Mouse (Mus musculus) brain, embryonic 14.5 days (tissue): Measurements from ENCODE around the gene Uckl1. TPM values are rescaled to one million over a fixed set of nuclear protein-coding genes. Genes with fewer than 3 reads are reported as not detected.

Experiments used
- DNase-seq: peaks from one replicate; pipeline ENCODE4 v3.0.0-alpha.2; 2011; ENCODE audit warnings: low read depth
- CTCF ChIP-seq: fragments of 200-500 bp; IDR thresholded peaks from 2 replicates; pipeline ENCODE4 v1.5.1; 2012; ENCODE audit warnings: inconsistent platforms, mild to moderate bottlenecking, moderate library complexity, borderline replicate concordance; ENCODE audit not compliant: insufficient read depth, insufficient read length; ENCODE audit errors: extremely low read depth
- POLR2A ChIP-seq: fragments of 200-500 bp; IDR thresholded peaks from 2 replicates; pipeline ENCODE4 v1.6.1; 2012; ENCODE audit warnings: mild to moderate bottlenecking, inconsistent platforms, borderline replicate concordance; ENCODE audit not compliant: poor library complexity, insufficient read depth, insufficient read length, severe bottlenecking; ENCODE audit errors: extremely low read depth
- polyA plus RNA-seq: library from polyadenylated mRNA; depleted of rRNA; stranded (reverse); fragments of >200 nt; gene quantifications from 2 replicates; pipeline ENCODE4 v1.2.3, GENCODE M21; 2012

The Uckl1 gene
- polyA plus RNA-seq, 1 experiment, result 125 TPM

DNA sequence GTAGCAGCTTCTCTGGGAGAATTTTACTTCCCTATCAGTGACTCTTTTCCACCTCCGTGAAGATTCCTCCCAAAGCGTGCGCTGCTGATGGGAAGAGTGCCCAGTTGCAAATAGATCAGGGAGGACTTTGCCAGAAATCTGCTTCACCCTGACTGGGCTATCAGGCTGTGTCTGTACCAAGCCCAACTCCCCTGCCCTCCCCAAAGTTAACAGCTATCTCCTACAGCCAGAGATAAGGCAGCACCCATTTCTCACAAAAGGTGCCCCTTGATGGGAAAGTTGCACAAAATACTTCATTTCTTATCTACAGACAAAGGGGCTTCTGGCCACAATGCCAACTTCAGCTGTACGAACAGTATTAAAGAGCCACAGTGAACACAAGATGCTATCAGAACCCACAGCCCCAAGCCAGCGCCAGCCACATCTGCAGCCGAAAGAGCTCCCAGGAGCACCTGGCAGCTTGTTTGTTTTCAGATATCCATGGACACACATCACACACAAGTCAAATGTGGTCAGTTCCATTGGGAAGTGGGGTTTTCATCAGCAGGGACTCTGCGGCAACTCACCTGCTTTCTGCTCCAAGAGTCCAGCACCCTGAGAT is 6.6 kb downstream of the Uckl1 start:
- DNase-seq, result no peak
- TF ChIP-seq CTCF (no peak), POLR2A (no peak)

DNA sequence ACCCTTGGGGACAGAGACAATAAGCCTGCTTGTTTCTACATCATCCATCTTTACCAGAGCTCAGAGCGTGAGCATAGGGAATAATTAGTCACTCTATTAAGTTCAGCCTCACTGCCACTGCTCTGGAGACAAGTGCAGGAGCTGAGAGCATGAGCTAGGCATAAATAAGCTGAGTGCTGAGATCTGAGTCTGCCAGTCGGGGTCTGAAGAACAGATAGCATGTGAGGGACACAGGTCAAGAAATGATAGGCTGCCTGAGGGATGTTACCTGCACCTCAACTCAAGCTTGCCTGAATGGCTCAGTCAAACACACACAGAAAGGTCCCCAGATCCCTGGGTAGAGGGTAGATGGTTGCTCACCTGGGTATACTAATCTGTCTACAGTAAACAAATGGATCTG is 7.6 kb downstream of the Uckl1 start:
- no peak for TF ChIP-seq CTCF
- no peak for TF ChIP-seq POLR2A
- no peak for DNase-seq

DNA sequence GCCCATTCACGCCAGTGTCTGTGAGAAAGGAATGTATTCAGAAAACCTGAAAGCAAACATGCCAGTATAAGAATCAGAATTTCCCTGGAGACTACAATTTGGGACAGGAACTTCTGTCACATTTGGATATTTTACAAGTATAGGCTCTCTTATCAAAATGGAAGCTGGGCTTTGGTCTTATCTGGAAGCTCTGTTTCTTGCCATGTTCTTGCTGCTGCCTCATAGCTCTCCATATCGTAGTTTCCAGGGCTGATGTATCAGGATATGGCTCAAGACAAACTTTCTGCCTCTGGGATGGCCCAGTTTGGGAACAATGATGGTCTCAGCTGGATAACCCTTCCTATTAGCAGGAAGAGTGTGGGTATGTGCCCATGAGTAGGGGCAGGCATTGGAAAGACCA is 8.1 kb downstream of the Uckl1 start:
- TF ChIP-seq CTCF (no peak), POLR2A (no peak)
- DNase-seq, result no peak

DNA sequence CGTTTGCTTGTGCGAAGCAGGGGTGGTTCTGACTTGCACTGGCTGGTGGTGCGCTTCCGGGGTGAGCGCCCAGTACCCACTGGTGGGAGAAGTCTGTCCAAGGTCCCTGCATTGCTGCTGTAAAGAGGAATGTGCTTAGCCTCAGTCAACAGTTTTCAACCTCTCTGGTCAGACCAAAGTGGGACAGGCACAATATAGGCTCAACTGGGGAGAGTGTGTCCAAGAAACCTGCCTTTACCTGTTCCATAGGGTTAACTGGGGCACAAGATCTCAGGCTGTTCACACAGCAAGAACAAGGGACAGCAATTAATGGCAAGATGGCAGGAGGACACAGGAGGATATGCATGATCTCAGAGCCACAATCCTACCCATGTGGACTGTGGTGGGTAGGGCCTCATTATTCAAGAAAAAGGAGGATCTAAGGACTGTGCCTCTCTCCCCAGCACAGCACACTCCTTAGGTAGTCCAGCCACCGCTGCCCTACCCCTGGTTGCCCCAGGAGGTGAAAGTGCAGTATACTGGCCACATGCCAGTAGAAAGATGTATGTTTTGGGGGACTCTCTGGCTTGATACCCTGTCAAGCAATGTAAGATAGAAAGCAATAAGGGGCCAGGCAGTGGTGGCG is 9.7 kb downstream of the Uckl1 start:
- TF ChIP-seq CTCF, result no peak
- no peak for TF ChIP-seq POLR2A
- DNase-seq, result no peak

DNA sequence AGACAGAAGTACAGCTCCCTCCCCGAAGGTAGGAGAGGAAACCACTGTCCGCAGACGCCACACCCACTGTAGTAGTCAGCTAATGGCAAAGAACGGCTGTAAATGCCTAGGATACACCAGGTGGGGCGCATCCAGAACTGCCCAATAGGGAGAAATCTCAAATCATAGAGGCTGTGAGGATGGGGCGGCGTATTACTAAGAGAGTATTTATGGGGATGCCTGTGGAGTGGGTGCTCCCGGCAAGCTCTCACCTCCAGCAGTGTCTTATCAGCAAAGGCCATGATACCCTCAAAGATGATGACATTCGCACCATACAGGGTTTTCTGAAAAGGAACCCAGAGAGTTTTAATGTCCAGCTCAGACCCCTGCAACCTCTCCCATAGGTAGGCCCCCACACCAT is 10.7 kb downstream of the Uckl1 start:
- no peak for TF ChIP-seq POLR2A
- TF ChIP-seq CTCF, result no peak
- DNase-seq, result no peak

DNA sequence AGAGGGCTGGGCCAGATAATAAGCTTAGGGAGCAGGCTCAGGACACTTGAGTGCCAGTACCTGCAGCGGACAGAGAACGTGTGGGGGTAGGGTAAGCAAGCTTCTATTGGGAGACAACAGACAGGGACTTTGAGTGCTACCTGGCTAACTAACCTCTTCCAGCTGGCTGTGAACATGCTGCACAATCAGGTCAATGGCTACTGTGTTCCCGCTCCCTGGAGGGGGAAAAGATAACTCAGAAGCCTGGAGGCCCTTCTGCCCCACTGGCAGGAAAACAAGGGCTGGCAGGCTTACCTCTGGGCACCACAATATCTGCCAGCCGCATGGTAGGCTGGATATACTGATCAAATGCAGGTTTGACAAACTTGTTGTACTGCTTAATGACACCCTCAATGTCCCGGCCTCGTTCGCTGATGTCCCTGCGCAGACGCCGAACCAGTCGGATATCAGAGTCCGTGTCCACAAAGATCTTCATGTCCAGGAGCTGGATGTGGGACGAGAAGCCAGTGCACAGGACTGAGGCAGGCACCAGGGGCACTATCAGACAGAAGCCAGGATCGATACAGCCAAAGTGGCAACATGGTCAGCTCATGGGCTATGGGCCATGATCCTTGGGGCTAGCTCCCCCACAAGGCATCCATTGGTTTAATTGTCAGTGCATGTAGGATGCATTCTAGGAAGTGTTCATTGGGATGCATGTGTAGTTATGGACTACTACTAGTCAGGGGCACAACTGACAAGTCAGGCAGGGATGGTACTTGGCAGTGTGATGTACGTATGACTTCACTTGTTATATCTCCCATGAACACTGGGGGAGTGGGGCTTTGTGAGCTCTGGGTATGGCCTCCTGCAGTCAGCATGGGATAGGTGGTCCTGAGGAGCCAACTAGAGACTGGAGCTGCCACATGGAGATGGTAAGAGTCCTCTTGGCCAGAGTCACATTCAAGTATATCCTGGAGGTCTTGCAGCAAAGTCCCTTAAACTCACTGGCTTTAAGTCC is 11.5 kb downstream of the Uckl1 start:
- DNase-seq, result no peak
- TF ChIP-seq POLR2A (no peak), CTCF (no peak)

DNA sequence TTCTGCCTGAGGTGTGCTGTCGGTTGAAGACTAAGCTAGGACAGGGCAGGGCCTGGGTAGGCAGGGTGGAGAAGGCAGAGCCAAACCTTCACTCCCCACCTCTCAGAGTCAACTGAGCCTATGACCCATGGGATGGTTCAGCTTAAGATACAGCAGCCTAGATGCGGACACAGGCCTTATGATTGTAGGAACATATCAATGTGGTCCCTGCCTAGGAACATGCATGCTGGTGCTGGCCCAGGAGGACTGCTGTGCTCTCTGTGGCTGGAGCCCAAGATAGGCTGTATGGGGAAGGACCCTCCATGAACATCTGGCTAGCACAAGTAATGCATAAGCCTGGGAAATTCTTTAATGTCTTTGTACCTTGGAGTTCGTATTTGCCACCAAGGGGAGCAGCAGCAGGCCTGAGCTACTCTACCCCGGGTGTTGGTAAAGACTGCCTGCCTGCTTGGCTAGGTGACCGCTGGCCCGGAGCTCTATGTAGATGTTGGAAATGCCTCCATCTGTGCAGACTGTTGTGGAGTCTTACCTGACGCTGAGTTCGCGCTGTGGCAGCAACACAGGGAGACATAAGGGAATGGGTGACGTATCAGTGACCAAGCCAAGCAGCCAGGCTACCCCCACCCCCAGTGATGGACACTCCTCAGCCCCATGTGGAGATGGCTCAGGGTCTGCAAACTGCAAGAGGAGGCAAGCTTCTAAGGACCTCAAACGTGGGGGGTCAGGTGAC is 12.6 kb downstream of the Uckl1 start:
- TF ChIP-seq CTCF, result no peak
- TF ChIP-seq POLR2A, result no peak
- no peak for DNase-seq

DNA sequence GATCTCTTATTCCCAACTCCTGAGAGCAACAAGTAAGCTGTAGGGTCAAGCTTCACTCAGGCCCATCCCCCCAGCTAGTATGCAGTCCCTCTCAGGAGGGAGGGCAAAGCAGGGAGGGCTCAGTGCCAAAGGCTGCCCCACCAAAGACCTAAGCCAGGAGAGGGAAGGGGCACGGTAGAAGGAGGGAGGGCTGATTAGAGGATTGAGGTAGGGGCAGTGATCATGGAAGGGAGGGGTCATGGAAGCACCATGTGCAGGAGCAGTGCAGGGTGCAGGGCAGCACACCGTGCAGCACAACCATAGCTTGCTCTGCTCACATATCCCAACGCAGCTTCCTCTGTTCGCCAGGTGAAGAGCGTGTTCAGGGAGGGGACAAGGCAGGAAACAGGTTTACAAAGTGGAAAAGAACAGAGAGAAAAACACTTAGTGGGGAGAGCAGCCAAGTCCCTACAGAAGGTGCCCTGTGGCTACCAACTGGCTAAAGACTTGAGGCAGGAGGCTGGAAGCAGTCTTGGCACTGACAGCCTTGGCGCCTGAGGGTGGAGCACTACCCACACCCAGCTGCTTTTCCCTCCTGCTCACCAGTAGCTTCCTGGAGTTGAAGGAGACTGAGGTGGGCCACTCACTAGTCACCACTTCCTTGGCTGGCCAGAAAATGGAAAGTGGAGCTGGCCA is 13.6 kb downstream of the Uckl1 start:
- TF ChIP-seq CTCF (no peak), POLR2A (no peak)
- DNase-seq, result no peak

DNA sequence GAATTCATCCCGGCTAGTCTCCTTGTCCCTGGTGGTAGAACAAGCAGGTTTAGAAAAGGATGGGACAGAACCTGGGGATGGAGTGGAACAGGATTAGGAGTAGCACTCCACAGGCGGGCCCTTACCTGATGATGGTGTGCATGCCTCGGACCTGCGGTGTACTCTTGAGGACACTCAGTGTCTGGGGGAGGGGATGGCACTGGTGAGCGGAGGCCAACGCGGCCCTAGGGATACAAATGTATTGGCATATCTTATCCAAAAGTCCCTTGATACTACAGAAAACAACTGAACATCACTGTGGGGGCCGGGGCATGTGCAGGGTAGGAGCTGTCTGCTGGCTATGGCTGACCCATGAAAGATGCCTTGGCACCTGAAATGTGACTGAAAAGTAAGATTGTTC is 14.3 kb downstream of the Uckl1 start:
- DNase-seq, result no peak

DNA sequence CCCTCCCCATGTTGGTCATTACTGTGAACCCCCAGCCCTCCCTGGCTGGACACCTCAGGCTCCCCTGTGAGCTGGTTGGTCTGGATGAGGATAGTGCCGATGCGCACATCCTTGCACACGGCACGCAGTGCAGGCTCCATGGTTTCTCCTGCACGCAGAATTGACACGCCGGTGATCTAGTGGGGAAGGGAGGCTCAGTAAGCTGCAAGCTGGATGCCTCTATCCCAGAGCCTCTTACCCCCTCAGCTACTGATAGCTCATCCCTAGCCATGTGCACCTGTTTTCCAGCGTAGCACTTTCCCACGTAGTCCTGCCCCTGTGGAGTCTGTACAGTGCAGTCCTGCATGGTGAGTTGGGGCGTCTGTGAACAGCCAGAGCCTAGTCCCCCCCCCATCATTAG is 14.8 kb downstream of the Uckl1 start:
- no peak for DNase-seq
- TF ChIP-seq POLR2A, result no peak
- TF ChIP-seq CTCF, result no peak

More for the DNA sequence above, 14.3 kb downstream of the Uckl1 start:
- TF ChIP-seq POLR2A, result no peak
- no peak for TF ChIP-seq CTCF
